Mouse (Mus musculus): Measurements from ENCODE around the gene Skida1. TPM values are rescaled to one million over a fixed set of nuclear protein-coding genes. Genes with fewer than 3 reads are reported as not detected.
A peak's percentile ranks its signal among the peaks of the same experiment; 100 is the strongest.

Skida1 gene
- total and polyA plus RNA-seq, 3 experiments = 1.7 to 4.5 (median 3.7) TPM

DNA sequence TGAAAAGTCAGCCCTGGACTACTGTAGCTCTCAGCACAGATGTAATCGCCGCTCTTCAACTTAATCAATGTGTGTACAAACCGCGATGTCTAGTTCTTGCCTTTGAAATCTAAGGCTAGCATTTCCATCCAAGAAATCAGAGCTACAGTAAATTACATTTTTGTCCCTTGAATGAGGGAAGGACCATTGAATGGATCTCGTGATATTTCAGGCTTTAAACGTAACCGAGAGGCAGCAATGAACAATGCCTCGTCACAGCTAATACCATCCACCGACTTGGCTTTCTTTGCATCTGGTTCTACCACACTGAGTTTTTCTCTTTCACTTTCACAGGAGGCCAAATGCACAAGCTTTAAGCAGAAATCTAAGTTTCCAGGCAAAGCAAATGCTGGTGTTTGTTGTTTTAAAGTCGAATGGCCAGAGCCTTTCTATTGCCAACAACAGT lies 1.7 kb upstream of the Skida1 start:
- peak overlapping the region; percentile 33 for H3K4me3 ChIP-seq
- TF ChIP-seq EP300 (IDR thresholded peaks at IDR 0.05; ENCODE audit: insufficient read depth, low read depth, low read length) (no peak), CTCF (IDR thresholded peaks at IDR 0.05) (no peak), POLR2A (IDR thresholded peaks at IDR 0.05; ENCODE audit: insufficient read depth, low read depth, low read length) (no peak)
- peak overlapping the region; percentile 66 for H3K9ac ChIP-seq (ENCODE audit: low read depth, low read length)
- H3K27me3 ChIP-seq (ENCODE audit: control insufficient read depth, insufficient read depth, low read length) = no peaks in the 10 kb centered on the region
- H3K79me2 ChIP-seq (replicated peaks; ENCODE audit: control insufficient read depth, insufficient read depth, low read length) = no peaks in the 10 kb centered on the region; the same call in 1 of the 2 replicates
- 14% methylated on average over 10 of the region's 10 CpGs for WGBS
- peak overlapping the region; percentile 73 for H3K27ac ChIP-seq
- peaks cover 9% of the 10 kb centered on the region for H3K4me1 ChIP-seq (ENCODE audit: control insufficient read depth, insufficient read depth, low read length)
- peaks cover 12% of the 10 kb centered on the region for H3K36me3 ChIP-seq (ENCODE audit: control insufficient read depth, insufficient read depth, low read length)
- DNase-seq = peak in 1 of 2 experiments; percentile 23
- intact Hi-C loops (cut with DNase I) = loop anchor here (10.0 kb wide), 1 partner anchor 944 kb away; the partner anchor contains the start of genes 4930426L09Rik and Pip4k2a

DNA sequence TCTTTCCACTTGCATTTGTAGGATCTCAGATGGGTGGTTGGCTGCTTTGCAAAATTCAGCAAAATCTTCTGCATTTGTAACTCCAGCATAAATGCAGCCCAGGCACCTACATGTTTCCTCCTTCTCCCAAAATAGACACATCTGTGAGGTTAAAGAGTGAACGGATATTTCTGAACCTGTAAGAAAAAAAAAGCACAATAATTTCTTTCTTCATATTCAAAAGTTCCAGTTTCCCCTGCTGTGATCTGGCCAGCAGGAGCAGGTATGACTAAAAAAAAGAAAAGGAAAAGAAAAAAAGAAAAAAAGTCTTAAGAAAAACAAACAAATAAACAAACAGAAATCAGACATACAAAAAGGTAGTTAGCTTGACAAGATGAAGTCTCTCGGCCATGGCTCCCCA lies 1.2 kb upstream of the Skida1 start:
- 16% methylated on average over 2 of the region's 2 CpGs for WGBS
- intact Hi-C loops (cut with DNase I) = loop anchor here (10.0 kb wide), 1 partner anchor 945 kb away; the partner anchor contains the start of genes 4930426L09Rik and Pip4k2a
- TF ChIP-seq EP300 (IDR thresholded peaks at IDR 0.05; ENCODE audit: insufficient read depth, low read depth, low read length) (no peak), POLR2A (IDR thresholded peaks at IDR 0.05; ENCODE audit: insufficient read depth, low read depth, low read length) (no peak)
- Histone ChIP-seq H3K79me2 (replicated peaks; ENCODE audit: control insufficient read depth, insufficient read depth, low read length) (no peaks in the 10 kb centered on the region; the same call in 1 of the 2 replicates), H3K27me3 (ENCODE audit: control insufficient read depth, insufficient read depth, low read length) (no peaks in the 10 kb centered on the region), H3K4me1 (ENCODE audit: control insufficient read depth, insufficient read depth, low read length) (peaks cover 4% of the 10 kb centered on the region), H3K4me3 (peak overlapping the region; percentile 31), H3K27ac (peak overlapping the region; percentile 73), H3K9ac (ENCODE audit: low read depth, low read length) (no peak overlapping the region), H3K36me3 (ENCODE audit: control insufficient read depth, insufficient read depth, low read length) (peaks cover 15% of the 10 kb centered on the region)
- no peak for DNase-seq

DNA sequence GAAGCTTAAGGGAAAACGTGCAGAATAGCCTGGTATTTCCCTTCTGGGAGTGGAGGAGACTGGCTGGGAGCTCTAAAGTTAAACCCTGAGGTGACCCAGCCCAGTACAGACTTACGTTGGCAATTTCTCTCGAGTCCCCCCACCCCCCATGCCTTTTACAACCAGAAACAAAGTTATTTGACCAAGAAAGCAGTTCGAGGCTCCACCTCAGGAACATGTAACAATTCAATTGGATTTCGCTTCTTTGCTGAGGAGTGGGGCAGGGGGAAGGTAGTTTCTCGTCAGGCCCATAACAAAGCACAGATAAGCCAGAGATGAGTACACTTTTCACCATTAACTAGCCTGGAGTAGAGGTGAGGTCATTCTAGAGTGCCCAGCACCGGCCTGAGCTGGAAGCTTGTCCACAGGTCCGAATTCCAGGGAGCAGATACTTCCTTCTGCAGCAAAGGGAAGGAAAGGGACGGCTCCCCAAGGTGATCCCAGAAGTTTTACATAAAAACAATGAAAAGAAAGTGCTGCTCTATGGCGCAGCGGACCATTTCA lies 499 bp upstream of the Skida1 start:
- Histone ChIP-seq H3K27ac (peak overlapping the region; percentile 73), H3K4me1 (ENCODE audit: control insufficient read depth, insufficient read depth, low read length) (peaks cover 3% of the 10 kb centered on the region), H3K9ac (ENCODE audit: low read depth, low read length) (peak overlapping the region; percentile 17; the same call in 1 of the 2 replicates), H3K36me3 (ENCODE audit: control insufficient read depth, insufficient read depth, low read length) (peaks cover 15% of the 10 kb centered on the region), H3K4me3 (peak overlapping the region; percentile 31), H3K27me3 (ENCODE audit: control insufficient read depth, insufficient read depth, low read length) (no peaks in the 10 kb centered on the region), H3K79me2 (replicated peaks; ENCODE audit: control insufficient read depth, insufficient read depth, low read length) (no peaks in the 10 kb centered on the region; the same call in 1 of the 2 replicates)
- intact Hi-C loops (cut with DNase I) = loop anchor here (1.0 to 5.0 kb wide), 4 partner anchors 538 to 1608 kb away; partner anchors contain the start of genes Bmi1 and Otud1
- DNase-seq = peak in 1 of 2 experiments; percentile 35
- TF ChIP-seq POLR2A (IDR thresholded peaks at IDR 0.05; ENCODE audit: insufficient read depth, low read depth, low read length) (no peak), EP300 (IDR thresholded peaks at IDR 0.05; ENCODE audit: insufficient read depth, low read depth, low read length) (no peak), CTCF (IDR thresholded peaks at IDR 0.05) (no peak)
- 15% methylated on average over 11 of the region's 11 CpGs for WGBS

DNA sequence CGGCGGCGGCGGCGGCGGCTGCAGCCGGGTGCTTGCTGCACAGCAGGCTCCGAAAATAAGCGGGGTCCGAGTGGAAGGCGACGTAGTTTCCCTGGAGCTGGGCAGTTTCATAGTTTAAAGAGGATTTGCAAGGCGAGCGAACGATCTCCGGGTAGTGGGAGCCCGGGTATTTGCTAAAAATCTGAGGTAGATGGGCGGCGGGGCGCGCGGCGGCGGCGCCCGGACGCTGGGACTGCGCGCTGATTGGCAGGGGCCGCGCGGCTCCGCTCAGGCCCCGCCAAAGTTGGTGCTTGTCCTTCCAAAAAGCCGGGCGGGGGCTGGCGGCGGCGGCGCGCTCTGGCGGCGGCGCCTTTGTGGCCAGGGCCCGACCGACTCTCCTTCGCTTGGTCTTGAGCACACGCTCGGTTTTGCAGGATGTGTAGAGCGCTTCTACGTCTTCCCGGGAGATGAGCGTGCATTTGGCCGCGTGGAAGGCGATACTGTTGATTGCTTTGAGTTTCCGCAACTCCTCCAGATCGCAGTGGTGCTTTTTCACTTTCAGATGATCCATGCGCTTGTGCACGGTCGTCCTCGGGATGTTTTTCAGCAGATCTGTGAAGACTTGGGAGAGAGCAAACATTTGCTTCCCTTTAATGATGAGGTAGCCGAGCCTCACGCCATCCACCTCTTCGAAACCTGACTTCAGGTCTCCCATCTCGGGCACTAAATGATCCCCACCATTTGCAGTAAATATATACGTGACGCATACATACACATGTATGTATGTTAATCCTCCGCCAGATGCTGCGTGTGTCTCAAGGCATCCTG lies 1.0 kb downstream of the Skida1 start:
- H3K4me1 ChIP-seq (ENCODE audit: control insufficient read depth, insufficient read depth, low read length) = peaks cover 3% of the 10 kb centered on the region
- peak overlapping the region; percentile 99 for H3K9ac ChIP-seq (ENCODE audit: low read depth, low read length)
- H3K36me3 ChIP-seq (ENCODE audit: control insufficient read depth, insufficient read depth, low read length) = peaks cover 15% of the 10 kb centered on the region
- no peaks in the 10 kb centered on the region; the same call in 1 of the 2 replicates for H3K79me2 ChIP-seq (replicated peaks; ENCODE audit: control insufficient read depth, insufficient read depth, low read length)
- TF ChIP-seq POLR2A (IDR thresholded peaks at IDR 0.05; ENCODE audit: insufficient read depth, low read depth, low read length) (peak; percentile 60), EP300 (IDR thresholded peaks at IDR 0.05; ENCODE audit: insufficient read depth, low read depth, low read length) (no peak)
- peak overlapping the region; percentile 74 for H3K4me3 ChIP-seq
- under 1% methylated on average over 70 of the region's 70 CpGs for WGBS
- intact Hi-C loops (cut with DNase I) = loop anchor here (1.0 to 5.0 kb wide), 6 partner anchors 9 to 1609 kb away; partner anchors contain the start of genes Bmi1 and Otud1
- H3K27me3 ChIP-seq (ENCODE audit: control insufficient read depth, insufficient read depth, low read length) = no peaks in the 10 kb centered on the region
- H3K27ac ChIP-seq = peak overlapping the region; percentile 95
- peak; percentile 87 to 89 for DNase-seq

DNA sequence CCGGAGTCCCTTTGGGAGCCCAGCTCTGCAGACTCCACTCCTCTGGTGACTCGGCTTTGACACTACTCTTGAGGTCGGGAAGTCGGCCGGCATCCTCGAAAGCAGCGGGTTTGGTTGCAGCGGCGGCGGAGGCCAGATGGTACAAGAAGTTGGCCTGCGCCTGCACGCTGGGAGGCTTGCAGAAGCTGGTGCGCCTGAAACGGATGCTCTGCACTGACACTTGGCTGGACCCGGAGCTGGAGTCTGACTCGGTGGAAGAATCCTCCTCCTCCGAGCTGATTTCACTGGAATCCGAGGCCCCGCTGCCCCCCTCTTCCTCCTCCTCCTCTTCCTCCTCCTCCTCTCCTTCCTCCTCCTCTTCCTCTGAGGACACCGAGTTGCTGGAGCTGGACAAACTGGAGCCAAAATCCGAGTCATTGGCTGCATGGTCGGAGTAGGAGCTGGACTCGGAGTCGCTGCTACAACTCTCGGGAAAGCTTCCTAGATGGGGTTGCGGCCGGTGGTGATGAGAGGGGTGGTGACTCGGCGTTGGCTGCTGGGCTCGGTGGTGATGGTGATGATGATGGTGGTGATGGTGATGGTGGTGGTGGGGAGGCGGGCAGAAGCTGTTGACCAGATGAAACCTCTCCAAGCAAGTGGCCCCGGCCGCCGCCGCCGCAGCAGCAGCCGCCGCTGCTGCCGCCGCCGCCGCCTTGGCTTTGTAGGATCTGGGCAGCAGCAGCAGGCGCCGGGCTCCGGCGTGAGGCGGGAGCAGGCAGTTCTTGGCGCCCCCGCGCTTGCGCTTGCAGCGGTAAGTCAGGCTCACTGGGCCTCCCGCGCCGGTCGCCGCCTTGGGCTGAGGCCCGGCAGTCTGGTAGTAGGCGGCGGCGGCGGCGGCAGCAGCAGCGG lies 1.8 kb downstream of the Skida1 start:
- Histone ChIP-seq H3K27me3 (ENCODE audit: control insufficient read depth, insufficient read depth, low read length) (no peaks in the 10 kb centered on the region), H3K9ac (ENCODE audit: low read depth, low read length) (peak overlapping the region; percentile 99), H3K36me3 (ENCODE audit: control insufficient read depth, insufficient read depth, low read length) (peaks cover 15% of the 10 kb centered on the region), H3K27ac (peak overlapping the region; percentile 95), H3K4me3 (peak overlapping the region; percentile 74), H3K4me1 (ENCODE audit: control insufficient read depth, insufficient read depth, low read length) (peaks cover 3% of the 10 kb centered on the region), H3K79me2 (replicated peaks; ENCODE audit: control insufficient read depth, insufficient read depth, low read length) (no peaks in the 10 kb centered on the region; the same call in 1 of the 2 replicates)
- WGBS = under 1% methylated on average over 54 of the region's 64 CpGs
- TF ChIP-seq POLR2A (IDR thresholded peaks at IDR 0.05; ENCODE audit: insufficient read depth, low read depth, low read length) (peak; percentile 54), CTCF (IDR thresholded peaks at IDR 0.05) (no peak), EP300 (IDR thresholded peaks at IDR 0.05; ENCODE audit: insufficient read depth, low read depth, low read length) (0 out of 2 replicates have a peak, but pooled peaks have one; percentile 6)
- DNase-seq = peak; percentile 84 to 86
- intact Hi-C loops (cut with DNase I) = loop anchor here (1.0 to 5.0 kb wide), 6 partner anchors 10 to 1610 kb away; partner anchors contain the start of genes Bmi1 and Otud1

All from heart, adult 2 months (tissue).